Mouse (Mus musculus): ENCODE measurements at regions not wholly inside any gene's neighbourhood (a gene's known extent, or its start where the extent isn't known, plus 50 kb on each side); places are given as distances from the start of the nearest gene placed in this dataset.
"Not testable (repeated sequence)": the region's sequence is repeated elsewhere in the genome, so short reads cannot be mapped to it uniquely, and the experiment has no call there.

DNA sequence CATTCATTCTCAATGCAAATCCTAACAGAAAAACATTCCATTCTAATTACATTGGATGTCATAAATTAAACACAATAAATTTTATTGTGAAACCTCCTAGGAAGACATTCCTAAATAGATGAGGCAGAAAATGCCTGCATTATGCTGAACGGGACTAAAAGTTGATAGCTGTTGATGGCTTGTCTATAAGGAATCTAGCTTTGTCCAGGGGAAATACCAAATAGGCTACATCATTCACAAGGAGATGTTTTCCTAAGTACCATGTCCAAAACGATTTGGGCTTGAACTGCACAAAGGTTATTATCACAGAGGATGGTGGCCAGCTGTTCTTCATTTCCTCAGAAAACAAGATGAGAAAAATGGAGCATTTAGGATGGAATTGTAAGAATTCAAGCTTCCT is 494.5 kb upstream of the Gm9747 start:
- Histone ChIP-seq H3K27ac (replicated peaks in 1 of 2; ENCODE audit: control insufficient read depth in 1 of 2, insufficient read depth in 1 of 2, low read depth in 2 of 2, low read length in 2 of 2) (no peak overlapping the region), H3K9me3 (ENCODE audit: control insufficient read depth, low read length) (no peaks in the 10 kb centered on the region), H3K9ac (ENCODE audit: low read length) (no peak overlapping the region), H3K36me3 (ENCODE audit: control insufficient read depth, insufficient read depth, low read length) (no peaks in the 10 kb centered on the region), H3K4me1 (ENCODE audit: control insufficient read depth in 2 of 2, insufficient read depth in 2 of 2, low read length in 2 of 2) (peaks cover 0 to 12% of the 10 kb centered on the region in 2 experiments; a peak in 2 of 4 replicates), H3K4me2 (ENCODE audit: low read length) (no peak overlapping the region), H3K27me3 (ENCODE audit: control insufficient read depth, insufficient read depth, low read length) (no peaks in the 10 kb centered on the region), H3K4me3 (ENCODE audit: control insufficient read depth in 1 of 2, insufficient read depth in 1 of 2, low read depth in 1 of 2, low read length in 2 of 2) (no peak overlapping the region)
- 21% methylated on average over 2 of the region's 2 CpGs for WGBS
- no peak for ATAC-seq (ENCODE audit: insufficient number of reproducible peaks, insufficient read depth, low FRiP score, low read depth)

DNA sequence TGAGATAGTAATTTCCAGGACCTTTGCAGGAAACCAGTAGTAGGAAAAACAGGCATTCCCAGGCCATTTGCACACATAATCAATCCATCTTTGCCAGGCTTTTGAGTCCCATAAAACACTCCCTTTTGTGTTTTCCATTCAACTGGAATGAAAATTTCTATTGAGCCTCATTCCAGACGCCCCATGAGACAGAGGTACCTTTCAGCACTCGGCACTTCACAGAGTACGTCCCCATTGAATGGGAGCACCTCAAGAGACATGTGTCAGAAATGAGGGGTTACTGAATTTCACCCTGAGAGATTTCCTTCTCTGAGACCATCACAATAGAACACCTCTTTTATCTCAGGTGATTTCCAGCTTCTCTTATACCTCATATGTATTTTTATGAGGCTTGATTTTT is 493.5 kb upstream of the Gm9747 start:
- ATAC-seq (ENCODE audit: insufficient number of reproducible peaks, insufficient read depth, low FRiP score, low read depth), result no peak
- Histone ChIP-seq H3K27me3 (ENCODE audit: control insufficient read depth, insufficient read depth, low read length) (no peaks in the 10 kb centered on the region), H3K36me3 (ENCODE audit: control insufficient read depth, insufficient read depth, low read length) (no peaks in the 10 kb centered on the region), H3K4me2 (ENCODE audit: low read length) (no peak overlapping the region), H3K27ac (replicated peaks in 1 of 2; ENCODE audit: control insufficient read depth in 1 of 2, insufficient read depth in 1 of 2, low read depth in 2 of 2, low read length in 2 of 2) (no peak overlapping the region), H3K4me1 (ENCODE audit: control insufficient read depth in 2 of 2, insufficient read depth in 2 of 2, low read length in 2 of 2) (peaks cover 1 to 13% of the 10 kb centered on the region in 2 experiments), H3K4me3 (ENCODE audit: control insufficient read depth in 1 of 2, insufficient read depth in 1 of 2, low read depth in 1 of 2, low read length in 2 of 2) (no peak overlapping the region), H3K9me3 (ENCODE audit: control insufficient read depth, low read length) (no peaks in the 10 kb centered on the region), H3K9ac (ENCODE audit: low read length) (no peak overlapping the region)
- 72% methylated on average over 3 of the region's 3 CpGs for WGBS

DNA sequence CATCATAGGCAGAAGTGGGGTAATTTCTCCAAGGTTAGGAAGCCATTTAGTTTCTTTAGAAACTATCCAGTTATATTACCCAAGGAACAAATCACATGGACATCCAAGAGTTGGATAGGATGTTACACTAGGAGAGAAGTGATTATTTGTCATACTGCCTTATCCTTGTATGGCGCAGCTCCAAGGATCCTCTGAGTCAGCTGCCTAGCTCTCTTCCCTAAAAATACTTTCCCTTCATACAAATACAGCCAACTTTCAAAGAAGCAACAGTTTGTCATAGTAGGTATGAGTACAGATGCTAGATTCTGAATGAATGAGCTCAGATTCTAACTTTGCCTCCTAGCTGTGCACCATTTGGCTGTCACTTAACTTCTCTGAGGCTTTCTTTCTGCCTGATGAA is 492.9 kb upstream of the Gm9747 start:
- ATAC-seq (ENCODE audit: insufficient number of reproducible peaks, insufficient read depth, low FRiP score, low read depth), result no peak
- WGBS, result 74% methylated on average over 1 of the region's 1 CpGs

DNA sequence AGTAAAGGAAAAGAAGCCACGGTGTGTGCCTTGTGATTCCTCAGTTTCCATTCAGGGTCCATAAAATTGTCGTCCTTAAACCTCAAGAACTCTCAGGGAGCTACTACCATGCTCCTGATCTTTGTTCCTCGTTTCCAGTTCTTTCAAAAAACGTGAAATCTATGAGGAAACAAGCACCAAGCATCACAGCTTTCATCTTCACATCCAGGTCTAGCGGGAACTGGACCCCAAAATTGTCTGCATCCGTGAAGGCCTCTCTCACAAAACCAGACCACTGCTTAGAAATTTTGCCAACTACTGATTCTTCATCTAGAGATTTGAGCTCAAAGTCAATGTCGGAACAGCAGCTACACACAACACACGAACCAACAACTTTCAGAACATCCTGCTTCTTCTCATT is 491.0 kb upstream of the Gm9747 start:
- H3K36me3 ChIP-seq (ENCODE audit: control insufficient read depth, insufficient read depth, low read length); H3K9me3 ChIP-seq (ENCODE audit: control insufficient read depth, low read length); H3K4me3 ChIP-seq (ENCODE audit: control insufficient read depth in 1 of 2, insufficient read depth in 1 of 2, low read depth in 1 of 2, low read length in 2 of 2); H3K27me3 ChIP-seq (ENCODE audit: control insufficient read depth, insufficient read depth, low read length); ATAC-seq (ENCODE audit: insufficient number of reproducible peaks, insufficient read depth, low FRiP score, low read depth); H3K27ac ChIP-seq (replicated peaks in 1 of 2; ENCODE audit: control insufficient read depth in 1 of 2, insufficient read depth in 1 of 2, low read depth in 2 of 2, low read length in 2 of 2); H3K9ac ChIP-seq (ENCODE audit: low read length); H3K4me2 ChIP-seq (ENCODE audit: low read length): not testable (repeated sequence)
- 82% methylated on average over 8 of the region's 8 CpGs for WGBS
- peaks cover 3 to 21% of the 10 kb centered on the region in 2 experiments for H3K4me1 ChIP-seq (ENCODE audit: control insufficient read depth in 2 of 2, insufficient read depth in 2 of 2, low read length in 2 of 2)

More for the DNA sequence above, 492.9 kb upstream of the Gm9747 start:
- H3K27me3 ChIP-seq (ENCODE audit: control insufficient read depth, insufficient read depth, low read length), result no peaks in the 10 kb centered on the region
- no peak overlapping the region for H3K9ac ChIP-seq (ENCODE audit: low read length)
- no peak overlapping the region for H3K4me3 ChIP-seq (ENCODE audit: control insufficient read depth in 1 of 2, insufficient read depth in 1 of 2, low read depth in 1 of 2, low read length in 2 of 2)
- H3K27ac ChIP-seq (replicated peaks in 1 of 2; ENCODE audit: control insufficient read depth in 1 of 2, insufficient read depth in 1 of 2, low read depth in 2 of 2, low read length in 2 of 2), result no peak overlapping the region
- no peak overlapping the region for H3K4me2 ChIP-seq (ENCODE audit: low read length)
- no peaks in the 10 kb centered on the region for H3K36me3 ChIP-seq (ENCODE audit: control insufficient read depth, insufficient read depth, low read length)
- peaks cover 3 to 19% of the 10 kb centered on the region in 2 experiments for H3K4me1 ChIP-seq (ENCODE audit: control insufficient read depth in 2 of 2, insufficient read depth in 2 of 2, low read length in 2 of 2)
- H3K9me3 ChIP-seq (ENCODE audit: control insufficient read depth, low read length), result no peaks in the 10 kb centered on the region

DNA sequence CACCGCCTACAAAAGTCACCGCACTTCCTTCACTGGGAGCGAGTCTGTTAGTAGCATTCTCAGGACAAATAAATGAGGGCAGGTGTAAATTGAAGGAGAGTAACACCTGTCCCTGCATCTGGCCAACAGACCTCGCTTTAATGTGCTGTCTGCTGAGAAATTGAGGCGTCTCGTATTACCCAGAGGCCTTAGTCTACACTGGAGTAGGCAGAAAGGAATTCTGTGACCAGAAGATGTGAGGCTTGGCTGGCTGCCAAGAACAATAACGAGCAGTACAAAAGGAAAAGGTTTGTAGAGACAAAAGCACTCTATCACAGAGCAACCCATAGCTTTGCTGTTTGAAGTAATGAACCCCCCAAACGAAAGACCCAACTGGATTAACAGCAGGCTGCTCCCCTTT is 488.4 kb upstream of the Gm9747 start:
- H3K4me1 ChIP-seq (ENCODE audit: control insufficient read depth in 2 of 2, insufficient read depth in 2 of 2, low read length in 2 of 2), result peaks cover 3 to 18% of the 10 kb centered on the region in 2 experiments
- H3K9me3 ChIP-seq (ENCODE audit: control insufficient read depth, low read length), result no peaks in the 10 kb centered on the region
- WGBS, result 37% methylated on average over 8 of the region's 8 CpGs
- no peak for ATAC-seq (ENCODE audit: insufficient number of reproducible peaks, insufficient read depth, low FRiP score, low read depth)
- H3K27ac ChIP-seq (replicated peaks in 1 of 2; ENCODE audit: control insufficient read depth in 1 of 2, insufficient read depth in 1 of 2, low read depth in 2 of 2, low read length in 2 of 2), result no peak overlapping the region; a peak in 1 of 4 replicates
- no peaks in the 10 kb centered on the region for H3K27me3 ChIP-seq (ENCODE audit: control insufficient read depth, insufficient read depth, low read length)
- no peak overlapping the region for H3K4me2 ChIP-seq (ENCODE audit: low read length)
- H3K9ac ChIP-seq (ENCODE audit: low read length), result no peak overlapping the region
- H3K4me3 ChIP-seq (ENCODE audit: control insufficient read depth in 1 of 2, insufficient read depth in 1 of 2, low read depth in 1 of 2, low read length in 2 of 2), result no peak overlapping the region
- H3K36me3 ChIP-seq (ENCODE audit: control insufficient read depth, insufficient read depth, low read length), result no peaks in the 10 kb centered on the region

DNA sequence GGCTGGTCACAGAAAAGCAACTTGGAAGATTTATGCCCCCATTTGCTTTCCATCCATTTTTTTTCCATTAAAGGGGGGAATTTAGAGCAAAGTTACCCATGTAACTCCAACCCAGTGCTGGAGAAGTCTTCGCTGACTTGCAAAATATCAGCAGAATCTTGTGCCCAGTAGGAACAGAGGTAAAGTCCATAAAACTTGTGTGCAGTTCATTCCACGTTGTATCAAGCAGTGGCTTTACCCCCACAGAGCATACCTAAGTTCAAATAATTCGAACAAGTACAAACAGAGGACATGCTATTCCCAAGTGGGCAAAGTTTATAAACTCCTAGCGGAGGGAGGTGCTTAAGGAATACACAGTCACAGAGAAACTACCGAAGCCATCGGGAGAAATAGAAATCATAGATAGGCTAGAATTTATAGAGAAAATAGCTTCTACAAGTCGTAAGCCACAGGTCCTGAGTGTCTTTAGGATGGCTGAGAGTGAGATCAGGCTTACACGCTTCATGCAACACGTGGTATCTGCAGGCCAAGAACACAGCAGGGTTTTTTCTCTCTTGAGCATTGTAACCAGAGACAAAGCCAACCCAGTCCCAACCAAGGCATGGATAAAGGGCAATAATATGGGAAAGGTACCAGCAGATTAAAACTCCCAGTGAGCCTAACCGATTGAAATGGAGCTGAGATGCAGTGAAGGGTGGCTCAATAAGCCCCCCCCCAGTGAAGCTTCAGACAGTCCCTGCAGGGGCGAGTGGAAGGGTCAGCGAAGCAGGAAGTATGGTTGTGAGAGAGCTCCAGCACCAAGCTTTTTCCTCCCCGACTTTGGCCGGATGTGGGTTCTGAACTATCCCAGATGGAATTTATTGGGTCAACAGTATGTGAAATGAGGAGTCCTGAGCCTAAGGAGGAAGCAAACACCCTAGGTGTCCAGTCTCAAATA is 487.6 kb upstream of the Gm9747 start:
- WGBS, result 90% methylated on average over 14 of the region's 14 CpGs
- ATAC-seq (ENCODE audit: insufficient number of reproducible peaks, insufficient read depth, low FRiP score, low read depth), result no peak
- no peaks in the 10 kb centered on the region for H3K27me3 ChIP-seq (ENCODE audit: control insufficient read depth, insufficient read depth, low read length)
- H3K27ac ChIP-seq (replicated peaks in 1 of 2; ENCODE audit: control insufficient read depth in 1 of 2, insufficient read depth in 1 of 2, low read depth in 2 of 2, low read length in 2 of 2), result no peak overlapping the region; a peak in 1 of 4 replicates
- H3K9ac ChIP-seq (ENCODE audit: low read length), result no peak overlapping the region
- H3K4me3 ChIP-seq (ENCODE audit: control insufficient read depth in 1 of 2, insufficient read depth in 1 of 2, low read depth in 1 of 2, low read length in 2 of 2), result no peak overlapping the region
- no peaks in the 10 kb centered on the region for H3K9me3 ChIP-seq (ENCODE audit: control insufficient read depth, low read length)
- H3K4me1 ChIP-seq (ENCODE audit: control insufficient read depth in 2 of 2, insufficient read depth in 2 of 2, low read length in 2 of 2), result peaks cover 3 to 13% of the 10 kb centered on the region in 2 experiments
- no peak overlapping the region for H3K4me2 ChIP-seq (ENCODE audit: low read length)
- H3K36me3 ChIP-seq (ENCODE audit: control insufficient read depth, insufficient read depth, low read length), result no peaks in the 10 kb centered on the region

DNA sequence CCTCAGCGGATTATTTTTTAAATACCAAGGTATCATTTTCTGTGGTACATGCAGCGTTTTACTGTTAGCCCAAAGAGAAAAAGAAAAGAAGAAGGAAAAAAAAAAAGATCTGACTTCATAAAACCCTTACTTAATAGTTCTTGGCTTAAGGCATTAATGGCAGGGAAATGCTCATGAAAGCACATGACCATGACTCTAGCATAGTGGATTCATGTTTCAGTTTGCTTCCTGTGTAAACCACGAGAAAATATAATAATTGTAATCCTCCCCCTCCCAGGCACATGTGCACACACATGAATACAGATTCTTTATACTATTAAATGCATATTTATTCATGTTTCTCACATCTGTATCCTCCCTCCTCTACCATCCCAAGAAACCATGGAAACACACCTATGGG is 486.9 kb upstream of the Gm9747 start:
- Histone ChIP-seq H3K9me3 (ENCODE audit: control insufficient read depth, low read length) (no peaks in the 10 kb centered on the region), H3K36me3 (ENCODE audit: control insufficient read depth, insufficient read depth, low read length) (no peaks in the 10 kb centered on the region), H3K4me2 (ENCODE audit: low read length) (no peak overlapping the region), H3K9ac (ENCODE audit: low read length) (no peak overlapping the region), H3K4me1 (ENCODE audit: control insufficient read depth in 2 of 2, insufficient read depth in 2 of 2, low read length in 2 of 2) (peaks cover 3 to 9% of the 10 kb centered on the region in 2 experiments), H3K27me3 (ENCODE audit: control insufficient read depth, insufficient read depth, low read length) (no peaks in the 10 kb centered on the region), H3K27ac (replicated peaks in 1 of 2; ENCODE audit: control insufficient read depth in 1 of 2, insufficient read depth in 1 of 2, low read depth in 2 of 2, low read length in 2 of 2) (no peak overlapping the region), H3K4me3 (ENCODE audit: control insufficient read depth in 1 of 2, insufficient read depth in 1 of 2, low read depth in 1 of 2, low read length in 2 of 2) (no peak overlapping the region)
- 86% methylated on average over 3 of the region's 3 CpGs for WGBS
- no peak for ATAC-seq (ENCODE audit: insufficient number of reproducible peaks, insufficient read depth, low FRiP score, low read depth)

Measured in heart, embryonic 14.5 days (tissue).